Mouse (Mus musculus) embryonic facial prominence, embryonic 10.5 days (tissue): ENCODE results near the gene Gm364. TPM values are rescaled to one million over a fixed set of nuclear protein-coding genes. Genes with fewer than 3 reads are reported as not detected.

Source experiments
- DNase-seq: peaks from one replicate; pipeline ENCODE4 v3.0.0-alpha.2; 2017; ENCODE audit warnings: low spot score
- H3K27ac ChIP-seq: fragments of 300-500 bp; sonication (generic); replicated peaks from 2 replicates; pipeline ENCODE4 v1.5.1; 2016; ENCODE audit warnings: mild to moderate bottlenecking
- H3K27me3 ChIP-seq: fragments of 300-500 bp; sonication (generic); replicated peaks from 2 replicates; pipeline ENCODE4 v1.6.1; 2016; ENCODE audit warnings: low read depth, mild to moderate bottlenecking; ENCODE audit not compliant: poor library complexity, severe bottlenecking
- H3K36me3 ChIP-seq: fragments of 300-500 bp; sonication (generic); replicated peaks from 2 replicates; pipeline ENCODE4 v1.6.1; 2016; ENCODE audit warnings: mild to moderate bottlenecking, moderate library complexity
- H3K4me1 ChIP-seq: fragments of 300-500 bp; sonication (generic); 2 replicates; pipeline ENCODE4 v1.6.1; 2016
- H3K4me3 ChIP-seq: fragments of 300-500 bp; sonication (generic); 2 replicates; pipeline ENCODE4 v1.5.1; 2016; ENCODE audit warnings: mild to moderate bottlenecking, moderate library complexity
- H3K9me3 ChIP-seq: fragments of 300-500 bp; sonication (generic); 2 replicates; pipeline ENCODE4 v1.6.1; 2016; ENCODE audit warnings: mild to moderate bottlenecking
- WGBS: fragments of 180-500 bp; shearing (Covaris S2); methylation state at CpG from one replicate; pipeline ENCODE4 v1.1.7; 2016; 5-methylcytosine and 5-hydroxymethylcytosine counted together
- polyA plus RNA-seq: library from polyadenylated mRNA; unstranded; fragments of >200 nt; fragmentation: Nextera tagmentation; extraction: Ambion mirVana; gene quantifications from 2 replicates; pipeline ENCODE4 v1.2.1, GENCODE M21; 2016

Gm364 gene
- not detected in 2 replicates for polyA plus RNA-seq

DNA sequence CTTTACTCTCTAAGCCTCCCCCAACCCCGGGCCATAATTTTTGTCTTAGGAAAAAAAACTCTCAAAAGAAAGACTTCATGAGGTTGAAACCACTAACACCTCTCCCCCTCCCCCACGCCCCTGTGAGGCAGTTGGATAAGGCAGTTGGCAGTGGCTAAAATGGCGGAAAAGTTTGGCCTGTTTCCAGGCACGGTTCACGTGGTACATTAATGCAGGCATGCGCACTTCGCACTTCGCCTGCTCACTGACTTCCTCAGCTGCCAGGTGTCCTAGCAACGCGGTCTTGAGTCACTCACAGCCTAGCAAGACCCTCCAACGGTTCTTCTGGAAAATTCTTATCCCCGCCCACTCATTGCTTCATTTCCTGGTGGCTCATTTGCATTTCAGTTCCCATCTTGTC lies at the start of gene Gm364:
TSS of gene Gm364 (plus strand) at position 386 of the 400 bp plus-strand sequence.
- no peaks in the 10 kb centered on the region for H3K4me1 ChIP-seq
- DNase-seq, result no peak

DNA sequence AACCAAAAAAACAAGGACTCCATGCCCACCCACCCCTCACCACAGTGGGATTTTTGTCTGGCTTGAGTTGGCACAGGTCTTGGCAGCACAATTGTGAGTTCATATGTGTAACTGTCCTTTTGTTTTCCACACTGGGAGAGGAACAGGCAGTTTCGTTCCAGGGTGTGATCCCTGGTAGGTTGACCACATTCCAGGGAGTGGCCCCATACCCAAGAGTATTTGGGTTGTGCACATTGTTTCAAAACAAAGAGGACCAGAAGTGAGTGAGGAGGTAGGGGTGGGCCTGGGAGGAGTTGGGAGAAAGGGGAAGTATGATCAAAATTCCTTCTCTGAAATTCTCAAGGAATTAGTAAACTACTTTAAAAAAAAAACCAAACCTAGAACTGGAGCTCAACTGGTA lies 49.6 kb upstream of the Gm364 start:
- WGBS, result 76% methylated on average over 1 of the region's 1 CpGs
- H3K4me1 ChIP-seq, result no peaks in the 10 kb centered on the region
- no peak for DNase-seq
- H3K36me3 ChIP-seq, result no peaks in the 10 kb centered on the region
- no peak overlapping the region for H3K4me3 ChIP-seq
- no peaks in the 10 kb centered on the region for H3K27me3 ChIP-seq
- H3K9me3 ChIP-seq, result no peaks in the 10 kb centered on the region
- no peak overlapping the region for H3K27ac ChIP-seq

More for the DNA sequence above, at the start of gene Gm364:
- no peaks in the 10 kb centered on the region for H3K27me3 ChIP-seq
- H3K36me3 ChIP-seq, result no peaks in the 10 kb centered on the region
- no peak within 1 kb of the TSS for H3K27ac ChIP-seq
- 90% methylated on average over 12 of the region's 12 CpGs for WGBS
- no peaks in the 10 kb centered on the region for H3K9me3 ChIP-seq
- H3K4me3 ChIP-seq, result no peak within 1 kb of the TSS

DNA sequence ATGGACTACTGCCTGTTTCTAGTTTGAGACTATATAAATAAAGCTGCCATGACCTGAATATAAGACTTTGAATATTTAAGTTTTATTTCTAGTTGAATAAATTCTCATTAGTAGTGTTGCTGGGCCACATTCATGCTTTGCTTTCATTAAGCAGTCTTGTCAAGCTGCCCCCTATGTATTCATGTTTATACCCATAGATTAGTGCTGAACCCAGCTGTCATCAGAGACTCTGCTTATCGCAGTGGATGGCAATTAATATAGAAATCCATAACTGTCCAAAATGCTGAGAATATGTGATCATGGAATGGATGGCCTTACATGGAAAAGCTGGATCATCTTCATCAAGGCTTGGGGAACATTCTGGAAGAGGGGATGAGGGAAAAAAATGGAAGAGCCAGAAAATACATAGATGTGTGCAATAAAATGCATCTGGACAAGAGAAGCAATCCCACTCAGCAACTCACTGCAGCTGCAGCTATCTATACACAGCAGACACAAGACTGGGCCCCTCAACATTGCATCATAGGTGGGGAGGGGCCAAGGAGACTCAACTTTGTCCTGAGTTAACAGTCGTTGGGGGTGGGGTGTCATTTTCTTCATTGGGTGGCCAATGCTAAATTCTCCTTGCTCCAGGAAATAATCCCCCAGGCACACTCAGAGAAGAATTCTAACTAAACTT lies 43.9 kb upstream of the Gm364 start:
- no peak overlapping the region for H3K4me3 ChIP-seq
- 80% methylated on average over 2 of the region's 2 CpGs for WGBS

GRCm38 (mm10) chrX:57372965-57373364 lies 36.0 kb upstream of the Gm364 start:
- DNase-seq, result no peak
- Histone ChIP-seq H3K4me1 (no peaks in the 10 kb centered on the region), H3K9me3 (no peaks in the 10 kb centered on the region), H3K36me3 (peaks cover 16% of the 10 kb centered on the region), H3K4me3 (no peak overlapping the region), H3K27ac (no peak overlapping the region), H3K27me3 (no peaks in the 10 kb centered on the region)
- 87% methylated on average over 4 of the region's 4 CpGs for WGBS

More for the DNA sequence above, 43.9 kb upstream of the Gm364 start:
- Histone ChIP-seq H3K27me3 (no peaks in the 10 kb centered on the region), H3K4me1 (no peaks in the 10 kb centered on the region), H3K9me3 (no peaks in the 10 kb centered on the region), H3K36me3 (no peaks in the 10 kb centered on the region), H3K27ac (no peak overlapping the region)
- DNase-seq, result no peak

DNA sequence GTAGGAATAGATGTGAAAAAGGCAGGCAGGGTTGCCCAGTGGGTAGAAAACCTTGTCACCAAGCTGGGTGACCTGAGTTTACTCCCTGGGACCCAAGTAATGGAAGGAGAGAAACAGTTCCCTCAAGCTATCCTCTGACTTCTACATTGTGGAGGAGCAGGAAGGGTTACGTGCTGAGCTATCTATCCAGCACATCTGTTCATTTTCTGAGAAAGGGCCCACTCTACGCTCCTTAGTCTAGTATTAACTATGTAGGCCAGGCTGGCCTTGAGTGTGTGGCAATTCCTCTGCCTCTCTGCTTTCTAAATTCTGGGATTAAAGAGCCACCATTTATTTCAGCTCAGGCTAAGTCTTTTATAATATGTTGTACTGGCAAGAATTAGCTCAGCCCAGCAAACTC lies 35.4 kb upstream of the Gm364 start:
- Histone ChIP-seq H3K36me3 (peaks cover 22% of the 10 kb centered on the region), H3K4me1 (no peaks in the 10 kb centered on the region), H3K4me3 (no peak overlapping the region), H3K9me3 (no peaks in the 10 kb centered on the region), H3K27me3 (no peaks in the 10 kb centered on the region), H3K27ac (no peak overlapping the region)
- no peak for DNase-seq
- 90% methylated on average over 2 of the region's 2 CpGs for WGBS

GRCm38 (mm10) chrX:57374029-57374428 lies 34.9 kb upstream of the Gm364 start:
- 83% methylated on average over 2 of the region's 2 CpGs for WGBS
- H3K4me3 ChIP-seq, result no peak overlapping the region
- no peaks in the 10 kb centered on the region for H3K9me3 ChIP-seq
- H3K27ac ChIP-seq, result no peak overlapping the region
- no peaks in the 10 kb centered on the region for H3K27me3 ChIP-seq
- no peaks in the 10 kb centered on the region for H3K4me1 ChIP-seq
- H3K36me3 ChIP-seq, result peaks cover 27% of the 10 kb centered on the region
- no peak for DNase-seq

- no peak for DNase-seq
- no peaks in the 10 kb centered on the region for H3K9me3 ChIP-seq
- H3K27ac ChIP-seq, result no peak overlapping the region
- no peaks in the 10 kb centered on the region for H3K27me3 ChIP-seq
- H3K4me1 ChIP-seq, result no peaks in the 10 kb centered on the region
- WGBS, result 77% methylated on average over 3 of the region's 3 CpGs
- no peak overlapping the region for H3K4me3 ChIP-seq
- H3K36me3 ChIP-seq, result peaks cover 56% of the 10 kb centered on the region
Observed at GRCm38 (mm10) chrX:57377096-57377495, 31.9 kb upstream of the Gm364 start.

DNA sequence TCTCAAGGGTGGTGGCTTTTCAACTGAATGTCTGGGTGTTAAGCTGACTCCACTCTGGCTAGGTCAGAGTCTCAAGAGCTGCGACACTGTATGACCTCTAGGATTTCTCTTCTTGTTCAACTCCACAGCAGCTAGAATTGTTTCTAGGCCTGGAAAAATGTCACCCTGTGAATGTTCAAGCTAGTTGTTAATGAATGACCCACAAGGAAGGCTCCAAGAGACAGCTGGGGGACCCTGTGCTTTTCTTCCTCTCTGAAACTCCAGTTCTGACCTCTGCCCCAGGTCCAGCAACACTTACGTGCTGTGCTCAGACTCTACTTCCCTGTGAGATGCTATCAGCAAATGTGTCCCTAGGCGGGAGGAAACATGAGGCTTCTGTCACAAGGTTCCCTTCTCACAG lies 30.4 kb upstream of the Gm364 start:
- Histone ChIP-seq H3K4me3 (no peak overlapping the region), H3K27me3 (no peaks in the 10 kb centered on the region), H3K36me3 (peaks cover 69% of the 10 kb centered on the region), H3K4me1 (no peaks in the 10 kb centered on the region), H3K27ac (no peak overlapping the region), H3K9me3 (no peaks in the 10 kb centered on the region)
- WGBS, result 79% methylated on average over 3 of the region's 3 CpGs
- no peak for DNase-seq

DNA sequence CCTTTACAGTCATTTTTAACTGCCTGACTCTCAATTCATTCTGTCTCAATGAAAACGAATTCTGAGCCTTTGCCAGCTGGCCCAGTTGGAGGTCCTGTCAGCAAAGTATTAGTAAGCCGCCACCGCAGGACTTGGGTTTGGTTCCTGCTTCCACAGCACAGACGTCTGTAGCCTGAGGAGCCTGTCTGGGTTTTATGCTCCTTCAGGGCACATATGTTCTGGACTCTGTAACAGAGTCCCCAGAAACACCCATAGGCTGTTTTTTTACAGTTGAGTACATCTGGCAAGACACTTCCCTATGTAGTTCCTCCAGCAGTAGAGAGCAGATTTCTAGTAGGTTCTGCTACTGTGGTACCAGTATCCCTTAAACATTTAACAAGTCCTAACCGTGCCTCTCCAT lies 28.0 kb upstream of the Gm364 start:
- no peaks in the 10 kb centered on the region for H3K4me1 ChIP-seq
- H3K27me3 ChIP-seq, result no peaks in the 10 kb centered on the region
- no peak for DNase-seq
- peaks cover 92% of the 10 kb centered on the region for H3K36me3 ChIP-seq
- no peaks in the 10 kb centered on the region for H3K9me3 ChIP-seq
- 81% methylated on average over 5 of the region's 5 CpGs for WGBS
- no peak overlapping the region for H3K27ac ChIP-seq
- H3K4me3 ChIP-seq, result no peak overlapping the region

GRCm38 (mm10) chrX:57392367-57393246 lies 16.3 kb upstream of the Gm364 start, which contains the start of gene Rbmx:
Rbmx (minus strand) TSS chrX:57393036.
- Histone ChIP-seq H3K9me3 (no peaks in the 10 kb centered on the region), H3K27me3 (no peaks in the 10 kb centered on the region), H3K4me1 (no peaks in the 10 kb centered on the region), H3K36me3 (peaks cover 31% of the 10 kb centered on the region), H3K4me3 (peak within 1 kb of the TSS; percentile 67), H3K27ac (peak within 1 kb of the TSS; percentile 92)
- DNase-seq, result peak; percentile 79
- WGBS, result 19% methylated on average over 50 of the region's 50 CpGs

- no peak for DNase-seq
- Histone ChIP-seq H3K36me3 (peaks cover 23% of the 10 kb centered on the region), H3K27me3 (no peaks in the 10 kb centered on the region), H3K9me3 (no peaks in the 10 kb centered on the region), H3K4me1 (no peaks in the 10 kb centered on the region), H3K27ac (peak overlapping the region; percentile 92), H3K4me3 (peak overlapping the region; percentile 67)
- WGBS, result 22% methylated on average over 7 of the region's 7 CpGs
Observed at GRCm38 (mm10) chrX:57393412-57393811, 15.5 kb upstream of the Gm364 start.

- no peak for DNase-seq
- H3K9me3 ChIP-seq, result no peaks in the 10 kb centered on the region
- WGBS, result 90% methylated on average over 1 of the region's 1 CpGs
- no peak overlapping the region for H3K4me3 ChIP-seq
- no peaks in the 10 kb centered on the region for H3K27me3 ChIP-seq
- no peak overlapping the region for H3K27ac ChIP-seq
- H3K4me1 ChIP-seq, result no peaks in the 10 kb centered on the region
- H3K36me3 ChIP-seq, result no peaks in the 10 kb centered on the region
Observed at GRCm38 (mm10) chrX:57401388-57401787, 7.6 kb upstream of the Gm364 start.

DNA sequence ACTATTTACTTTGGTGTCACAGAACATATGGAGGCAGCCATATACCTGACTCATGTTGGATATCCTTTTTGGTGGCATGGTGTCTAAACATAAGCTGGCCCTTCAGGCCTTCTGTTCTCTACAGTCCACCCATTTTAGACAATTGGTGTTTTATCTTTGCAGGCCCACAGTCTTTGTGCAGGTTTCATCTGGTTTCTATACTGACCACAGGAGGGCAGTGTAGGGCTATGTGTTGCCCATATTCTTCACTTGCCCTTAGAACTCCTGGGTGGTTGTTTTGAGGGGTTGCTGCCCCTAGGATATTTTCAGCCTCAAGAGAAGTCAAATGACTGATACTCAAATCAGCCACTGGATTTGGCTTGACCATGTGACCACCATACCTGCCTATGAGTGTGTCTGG lies 5.3 kb upstream of the Gm364 start:
- H3K27me3 ChIP-seq, result no peaks in the 10 kb centered on the region
- H3K4me1 ChIP-seq, result no peaks in the 10 kb centered on the region
- H3K9me3 ChIP-seq, result no peaks in the 10 kb centered on the region
- H3K4me3 ChIP-seq, result no peak overlapping the region
- H3K27ac ChIP-seq, result no peak overlapping the region
- no peaks in the 10 kb centered on the region for H3K36me3 ChIP-seq
- no peak for DNase-seq
